Mouse (Mus musculus) C2C12 (cell line): ENCODE measurements around the gene Rab38. TPM values are rescaled to one million over a fixed set of nuclear protein-coding genes. Genes with fewer than 3 reads are reported as not detected.

Experiments
- H3K27me3 ChIP-seq: one replicate; pipeline ENCODE4 v1.6.1; 2011; ENCODE audit not compliant: control insufficient read depth, insufficient read depth, insufficient read length
- H3K36me3 ChIP-seq: one replicate; pipeline ENCODE4 v1.6.1; 2011; ENCODE audit not compliant: control insufficient read depth, insufficient read depth
- H3K4me3 ChIP-seq: one replicate; pipeline ENCODE4 v1.5.1; 2011; ENCODE audit warnings: mild to moderate bottlenecking, control low read depth; ENCODE audit not compliant: poor library complexity, insufficient read depth, severe bottlenecking
- H3K79me2 ChIP-seq: one replicate; pipeline ENCODE4 v1.6.1; 2011; ENCODE audit not compliant: control insufficient read depth, insufficient read depth
- H3K79me3 ChIP-seq: one replicate; pipeline ENCODE4 v1.6.1; 2011; ENCODE audit warnings: low read depth, control low read depth
- H3ac ChIP-seq: one replicate; pipeline ENCODE3; 2011; ENCODE audit warnings: low read depth; ENCODE audit not compliant: control insufficient read depth, insufficient read length
- CEBPB ChIP-seq: IDR thresholded peaks from one replicate; pipeline ENCODE4 v1.6.1; 2011; ENCODE audit warnings: low read depth, mild to moderate bottlenecking, control low read depth, moderate library complexity
- CTCF ChIP-seq: IDR thresholded peaks from one replicate; pipeline ENCODE4 v1.5.1; 2011; ENCODE audit not compliant: control insufficient read depth, insufficient read depth, insufficient read length
- FOSL1 ChIP-seq: IDR thresholded peaks from one replicate; pipeline ENCODE4 v1.8.0; 2011; ENCODE audit warnings: mild to moderate bottlenecking, low read length; ENCODE audit not compliant: poor library complexity, insufficient read depth, severe bottlenecking
- MAX ChIP-seq: IDR thresholded peaks from one replicate; pipeline ENCODE4 v1.6.1; 2011; ENCODE audit warnings: mild to moderate bottlenecking, control low read depth
- MYOD1 ChIP-seq: IDR thresholded peaks from one replicate; pipeline ENCODE4 v1.6.1; 2011; ENCODE audit warnings: low read depth; ENCODE audit not compliant: control insufficient read depth, insufficient read length
- MYOG ChIP-seq: IDR thresholded peaks from one replicate; pipeline ENCODE4 v1.6.1; 2011; ENCODE audit not compliant: control insufficient read depth, insufficient read length; ENCODE audit errors: extremely low read depth
- USF1 ChIP-seq: IDR thresholded peaks from one replicate; pipeline ENCODE4 v1.6.1; 2011; ENCODE audit warnings: low read depth, mild to moderate bottlenecking, control low read depth, moderate library complexity
- polyA plus RNA-seq: library from polyadenylated mRNA; unstranded; fragments of >200 nt; fragmentation: generic; extraction: Trizol; gene quantifications from one replicate; pipeline ENCODE4 v1.2.1, GENCODE M21; 2012; ENCODE audit warnings: missing spikeins

Gene Rab38
- polyA plus RNA-seq, 1 experiment = 0.04 TPM

DNA sequence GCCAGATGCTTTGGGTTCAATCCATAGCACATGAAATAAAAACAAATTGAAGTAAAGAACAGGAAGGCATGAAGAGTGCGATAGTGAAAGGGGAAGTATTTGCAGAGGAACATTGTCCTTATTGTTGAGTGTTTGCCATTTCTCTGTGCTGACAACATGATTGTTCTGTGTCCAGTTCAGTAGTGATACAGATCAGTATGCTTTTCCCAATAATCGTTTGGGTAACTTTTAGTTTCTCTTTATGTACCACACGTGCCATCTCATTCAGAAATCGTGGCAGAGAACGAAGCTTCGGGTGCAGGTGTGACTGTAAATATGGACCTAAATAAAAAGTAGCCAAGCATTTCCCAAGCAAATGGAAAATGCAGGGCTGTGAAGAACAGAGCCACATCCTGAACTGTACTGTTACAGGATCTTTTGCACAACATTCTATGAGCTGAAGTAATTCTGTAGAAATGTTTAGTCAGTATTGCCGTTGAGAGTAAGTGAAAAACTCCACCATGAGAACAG is 52.1 kb downstream of the Rab38 start:
- H3K79me3 ChIP-seq = no peaks in the 10 kb centered on the region
- no peaks in the 10 kb centered on the region for H3K27me3 ChIP-seq
- H3K79me2 ChIP-seq = no peaks in the 10 kb centered on the region
- no peak overlapping the region for H3ac ChIP-seq
- no peaks in the 10 kb centered on the region for H3K36me3 ChIP-seq
- no peak overlapping the region for H3K4me3 ChIP-seq
- TF ChIP-seq USF1 (no peak), MYOD1 (no peak), MAX (no peak), CEBPB (no peak), MYOG (no peak), FOSL1 (no peak), CTCF (no peak)

DNA sequence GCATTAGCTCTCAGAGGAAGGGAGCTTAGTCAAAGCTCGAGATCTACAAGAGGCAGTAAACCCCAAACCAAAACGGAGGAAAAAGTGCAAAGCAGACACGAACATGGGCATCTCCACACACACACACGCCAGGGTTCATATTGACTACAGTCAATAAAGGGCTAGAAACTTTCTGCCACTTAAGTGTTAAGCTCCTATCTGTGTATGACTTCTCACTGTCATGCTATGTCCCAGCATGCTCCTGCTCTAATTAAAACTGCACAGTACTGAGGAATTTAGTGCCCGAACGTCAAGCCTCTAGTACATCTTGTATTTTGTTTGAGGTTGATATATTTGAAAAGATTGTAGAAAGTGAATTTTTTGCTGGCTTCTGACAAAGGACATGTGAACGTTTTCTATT is 52.6 kb downstream of the Rab38 start:
- no peaks in the 10 kb centered on the region for H3K79me3 ChIP-seq
- TF ChIP-seq MYOD1 = no peak

DNA sequence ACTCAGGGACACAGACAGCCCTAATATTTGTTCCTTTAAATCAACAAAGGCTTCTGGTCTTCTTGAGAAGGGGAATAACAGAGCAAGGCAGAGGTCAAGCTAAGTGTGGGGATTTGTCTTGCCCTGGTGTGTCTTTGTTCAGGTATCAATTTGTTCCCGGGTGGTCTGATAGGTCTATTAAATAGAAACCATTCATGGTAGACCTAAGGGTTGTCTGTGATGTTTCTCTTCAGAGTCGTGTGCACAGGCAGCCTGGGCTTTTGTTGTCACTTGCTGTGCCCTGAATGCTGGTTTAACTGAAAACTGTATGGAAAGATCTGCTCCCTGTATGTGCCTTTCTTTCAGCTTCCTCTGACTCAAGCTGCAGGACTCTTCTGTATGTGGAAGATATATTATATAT is 60.9 kb downstream of the Rab38 start:
- no peak for TF ChIP-seq MYOD1
- no peak for TF ChIP-seq USF1
- no peak for TF ChIP-seq CTCF
- TF ChIP-seq MAX = no peak
- TF ChIP-seq MYOG = no peak
- no peak for TF ChIP-seq CEBPB
- TF ChIP-seq FOSL1 = no peak

More for the DNA sequence above, 52.6 kb downstream of the Rab38 start:
- Histone ChIP-seq H3K4me3 (no peak overlapping the region), H3K27me3 (no peaks in the 10 kb centered on the region), H3ac (no peak overlapping the region), H3K36me3 (no peaks in the 10 kb centered on the region), H3K79me2 (no peaks in the 10 kb centered on the region)

DNA sequence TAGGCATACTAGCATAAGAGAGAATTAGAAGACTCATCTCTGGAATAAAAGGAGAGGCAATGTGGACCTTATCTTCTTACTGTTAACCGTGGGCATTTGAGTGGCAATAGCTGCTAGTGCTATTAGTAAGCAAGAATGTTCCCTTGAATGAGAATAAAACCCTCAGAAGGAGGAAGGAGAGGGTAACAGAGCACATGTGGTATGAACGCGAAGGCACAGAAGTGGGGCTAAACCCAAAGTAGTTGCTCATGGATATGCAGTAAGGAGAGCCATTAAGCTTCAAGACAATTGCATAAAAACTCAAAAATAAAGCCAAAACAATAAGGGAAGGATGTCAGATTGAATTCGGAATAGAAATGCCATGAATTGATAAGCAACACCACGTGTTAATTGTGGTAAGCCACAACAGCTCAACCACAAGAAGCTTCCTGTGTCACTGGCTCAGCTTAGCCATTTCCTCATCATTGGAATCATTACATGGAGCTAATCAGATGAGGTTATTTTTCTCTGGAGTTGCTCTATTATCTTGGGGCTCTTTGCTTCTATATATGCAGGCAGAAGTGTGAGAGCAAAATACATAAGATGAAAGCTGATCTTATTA is 72.2 kb downstream of the Rab38 start:
- no peak overlapping the region for H3ac ChIP-seq
- H3K79me2 ChIP-seq = no peaks in the 10 kb centered on the region
- H3K79me3 ChIP-seq = no peaks in the 10 kb centered on the region
- H3K4me3 ChIP-seq = no peak overlapping the region
- H3K27me3 ChIP-seq = no peaks in the 10 kb centered on the region
- H3K36me3 ChIP-seq = no peaks in the 10 kb centered on the region
- no peak for TF ChIP-seq MAX
- peak; percentile 51 for TF ChIP-seq USF1
- peak; percentile 15 for TF ChIP-seq CEBPB

More for the DNA sequence above, 60.9 kb downstream of the Rab38 start:
- Histone ChIP-seq H3K4me3 (no peak overlapping the region), H3K79me2 (no peaks in the 10 kb centered on the region), H3K79me3 (no peaks in the 10 kb centered on the region), H3K27me3 (no peaks in the 10 kb centered on the region), H3K36me3 (no peaks in the 10 kb centered on the region), H3ac (no peak overlapping the region)

DNA sequence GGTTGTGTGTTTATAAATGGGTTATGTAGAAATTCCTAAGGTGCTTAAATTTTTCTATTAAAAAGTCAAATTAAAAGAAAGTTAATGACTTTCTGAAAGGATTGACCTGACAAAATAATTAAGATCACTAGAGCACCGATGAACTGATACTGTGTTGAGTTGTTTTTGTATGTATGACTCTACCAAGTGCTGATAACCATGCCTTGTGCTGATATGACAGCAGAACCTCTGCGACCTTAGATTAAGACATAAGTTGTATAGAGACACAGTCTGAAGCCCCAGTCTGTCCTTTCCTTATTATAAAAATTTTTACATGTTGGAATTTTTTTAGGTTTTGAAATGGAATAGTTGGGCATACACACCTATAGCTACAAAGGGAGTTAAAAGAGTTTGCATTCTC is 79.7 kb downstream of the Rab38 start:
- no peaks in the 10 kb centered on the region for H3K79me3 ChIP-seq
- H3ac ChIP-seq = no peak overlapping the region
- H3K27me3 ChIP-seq = no peaks in the 10 kb centered on the region
- H3K36me3 ChIP-seq = no peaks in the 10 kb centered on the region
- TF ChIP-seq USF1 = no peak
- TF ChIP-seq CEBPB = no peak
- no peak for TF ChIP-seq MYOG
- no peak for TF ChIP-seq MAX
- no peak for TF ChIP-seq MYOD1
- TF ChIP-seq FOSL1 = no peak
- TF ChIP-seq CTCF = no peak
- H3K79me2 ChIP-seq = no peaks in the 10 kb centered on the region
- no peak overlapping the region for H3K4me3 ChIP-seq

DNA sequence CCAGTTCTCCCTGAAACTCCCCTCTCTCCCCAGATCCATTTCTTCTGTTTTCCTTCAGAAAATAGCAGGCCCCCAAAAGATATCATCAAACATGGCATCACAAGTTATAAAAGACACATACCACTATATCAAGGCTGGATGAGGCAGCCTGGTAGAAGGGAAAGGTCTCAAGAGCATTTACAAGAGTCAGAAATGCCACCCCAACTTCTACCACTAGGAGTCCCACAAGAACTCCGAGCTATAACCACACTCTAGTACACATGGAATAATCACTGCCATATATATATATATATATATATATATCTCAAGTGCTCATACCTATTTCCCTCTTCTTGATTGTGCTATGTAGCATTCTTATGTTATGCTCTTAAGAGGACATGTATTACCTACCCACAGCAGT is 92.4 kb downstream of the Rab38 start:
- Histone ChIP-seq H3K36me3 (no peaks in the 10 kb centered on the region), H3K79me2 (no peaks in the 10 kb centered on the region), H3K27me3 (no peaks in the 10 kb centered on the region), H3K79me3 (no peaks in the 10 kb centered on the region), H3K4me3 (no peak overlapping the region), H3ac (no peak overlapping the region)
- TF ChIP-seq MYOG = no peak
- TF ChIP-seq CEBPB = no peak
- no peak for TF ChIP-seq USF1
- TF ChIP-seq MAX = no peak
- no peak for TF ChIP-seq FOSL1
- no peak for TF ChIP-seq CTCF
- TF ChIP-seq MYOD1 = no peak
